Mouse (Mus musculus) neural tube, embryonic 10.5 days (tissue): Measurements from ENCODE around the gene Il1f10.

Experiments used
- DNase-seq: peaks from one replicate; pipeline ENCODE4 v3.0.0-alpha.2; 2017; ENCODE audit warnings: low spot score; ENCODE audit errors: extremely low spot score

The Il1f10 gene

GRCm38 (mm10) chr2:24290896-24291295 lies at the start of gene Il1f10:
Gene Il1f10, plus strand, starts transcription at chr2:24291196.
- DNase-seq, result no peak

GRCm38 (mm10) chr2:24267503-24267902 lies 23.5 kb upstream of the Il1f10 start:
- DNase-seq, result no peak

GRCm38 (mm10) chr2:24273619-24274018 lies 17.4 kb upstream of the Il1f10 start:
- no peak for DNase-seq

- DNase-seq, result no peak
Measured at GRCm38 (mm10) chr2:24275146-24275545, 15.8 kb upstream of the Il1f10 start.

- no peak for DNase-seq
Measured at GRCm38 (mm10) chr2:24276654-24277053, 14.3 kb upstream of the Il1f10 start, which contains the start of gene Il1f5. Gene Il1f5, plus strand, starts transcription at chr2:24276954.

- no peak for DNase-seq
Measured at GRCm38 (mm10) chr2:24294616-24295015, 3.6 kb downstream of the Il1f10 start.

- DNase-seq, result peak; percentile 47
Measured at GRCm38 (mm10) chr2:24296837-24297236, 5.8 kb downstream of the Il1f10 start.

- no peak for DNase-seq
Measured at GRCm38 (mm10) chr2:24311302-24312001, 20.5 kb downstream of the Il1f10 start.

- no peak for DNase-seq
Measured at GRCm38 (mm10) chr2:24316919-24317318, 25.9 kb downstream of the Il1f10 start.

- no peak for DNase-seq
Measured at GRCm38 (mm10) chr2:24317919-24318598, 27.1 kb downstream of the Il1f10 start.

GRCm38 (mm10) chr2:24335333-24335732 lies 44.3 kb downstream of the Il1f10 start:
- no peak for DNase-seq

GRCm38 (mm10) chr2:24336545-24336944 lies 45.5 kb downstream of the Il1f10 start, which contains the start of gene Il1rn:
Gene Il1rn, plus strand, starts transcription at chr2:24336853.
- DNase-seq, result no peak

GRCm38 (mm10) chr2:24341395-24341885 lies 50.4 kb downstream of the Il1f10 start:
- DNase-seq, result no peak
